Mouse (Mus musculus): Measurements from ENCODE around the gene Apoa4.

The Apoa4 gene

GRCm38 (mm10) chr9:46272677-46273454, 32.4 kb downstream of the Apoa4 start, which contains the start of gene Zpr1:
Zpr1 (plus strand) TSS chr9:46273064.
- WGBS, result 5% methylated on average over 45 of the region's 45 CpGs

GRCm38 (mm10) chr9:46274494-46274893, 34.0 kb downstream of the Apoa4 start:
- WGBS, result 90% methylated on average over 9 of the region's 9 CpGs

- under 1% methylated on average over 55 of the region's 55 CpGs for WGBS
Observed at GRCm38 (mm10) chr9:46282631-46283436, 42.3 kb downstream of the Apoa4 start, which contains the start of gene Bud13. Bud13 (plus strand) TSS chr9:46283008.

All from cerebral cortex, adult 2 months (tissue).